Mouse (Mus musculus) liver, adult 2 months (tissue): ENCODE data around the gene C130026I21Rik.
"Not testable (repeated sequence)": the region's sequence is repeated elsewhere in the genome, so short reads cannot be mapped to it uniquely, and the experiment has no call there.

Source experiments
- CTCF ChIP-seq: fragments of 200-500 bp; IDR thresholded peaks from 2 replicates; pipeline ENCODE4 v1.5.1; 2011; ENCODE audit warnings: low read depth, low read length, control low read depth
- POLR2A ChIP-seq: fragments of 200-500 bp; IDR thresholded peaks from 2 replicates; pipeline ENCODE4 v1.6.1; 2011; ENCODE audit warnings: low read length, control low read depth; ENCODE audit not compliant: insufficient read depth; ENCODE audit errors: extremely low read depth

- TF ChIP-seq CTCF, POLR2A: not testable (repeated sequence)
These were observed 277.5 kb downstream of the C130026I21Rik start for GRCm38 (mm10) chr1:84992827-84993226.
